In genomic region chr9:118678759-118679158, GRCm38 (mm10) we compare ENCODE assay signal across 15 mouse cellular contexts.
DNase-seq lines count a peak whose midpoint lies in the region; ATAC-seq lines count a peak whose summit lies in the region.
"Had no signal": no experiment of that assay in that cellular context is flagged by ENCODE, and none has a peak within 500 bp of the region (broad histone marks: within the 10 kb centered on the region; RNA-seq: fewer than 3 reads in every experiment).

No protein-coding gene starts in this region.

- H3K4me2 ChIP-seq in lung, embryonic 15.5 days, result no peak overlapping the region
- H3K4me2 ChIP-seq in embryonic facial prominence, embryonic 15.5 days (replicated peaks), result no peak overlapping the region
- H3K4me2 ChIP-seq in kidney, embryonic 15.5 days, result no peak overlapping the region
- H3K4me2 ChIP-seq: forebrain, embryonic 13.5 days had no signal

- H3K9ac ChIP-seq in lung, embryonic 15.5 days, result no peak overlapping the region
- no peak overlapping the region for H3K9ac ChIP-seq in embryonic facial prominence, embryonic 15.5 days
- H3K9ac ChIP-seq in kidney, embryonic 15.5 days, result no peak overlapping the region
- H3K9ac ChIP-seq: forebrain, embryonic 13.5 days had no signal

- H3K27me3 ChIP-seq in lung, embryonic 15.5 days, result no peaks in the 10 kb centered on the region
- no peaks in the 10 kb centered on the region for H3K27me3 ChIP-seq in embryonic facial prominence, embryonic 15.5 days
- H3K27me3 ChIP-seq in kidney, embryonic 15.5 days, result no peaks in the 10 kb centered on the region
- H3K27me3 ChIP-seq: forebrain, embryonic 13.5 days had no signal

- no peaks in the 10 kb centered on the region for H3K36me3 ChIP-seq in lung, embryonic 15.5 days
- peaks cover 3% of the 10 kb centered on the region; the same call in 1 of the 2 replicates for H3K36me3 ChIP-seq in embryonic facial prominence, embryonic 15.5 days
- H3K36me3 ChIP-seq in kidney, embryonic 15.5 days, result peaks cover 41% of the 10 kb centered on the region

- H3K4me3 ChIP-seq in lung, embryonic 15.5 days, result no peak overlapping the region
- H3K4me3 ChIP-seq in embryonic facial prominence, embryonic 15.5 days (replicated peaks), result no peak overlapping the region
- H3K4me3 ChIP-seq in kidney, embryonic 15.5 days (replicated peaks), result no peak overlapping the region
- H3K4me3 ChIP-seq: forebrain, embryonic 13.5 days; megakaryocyte, embryonic 14.5 days had no signal

- no peak for DNase-seq in lung, postnatal 25 days (ENCODE audit: low spot score)
- peak; percentile 22 for DNase-seq in ES-CJ7 (ENCODE audit: low read depth, low spot score)
- DNase-seq in kidney, adult 18-20 months, result no peak
- DNase-seq in gastrocnemius, postnatal 25 days, result no peak
- DNase-seq: adrenal gland, postnatal 36 days; cerebellum, adult 11-12 months; gastrocnemius, postnatal 10 days; layer of hippocampus, postnatal 36 days; right cerebral cortex, postnatal 25 days had no signal

- peaks cover 38% of the 10 kb centered on the region for H3K4me1 ChIP-seq in lung, embryonic 15.5 days
- H3K4me1 ChIP-seq in embryonic facial prominence, embryonic 15.5 days, result peaks cover 44% of the 10 kb centered on the region
- 0 out of 2 replicates have a peak, but pooled peaks cover 14% of the 10 kb centered on the region for H3K4me1 ChIP-seq in kidney, embryonic 15.5 days

- no peaks in the 10 kb centered on the region for H3K9me3 ChIP-seq in lung, embryonic 15.5 days
- no peaks in the 10 kb centered on the region for H3K9me3 ChIP-seq in embryonic facial prominence, embryonic 15.5 days (replicated peaks)
- no peaks in the 10 kb centered on the region for H3K9me3 ChIP-seq in kidney, embryonic 15.5 days (replicated peaks)
- H3K9me3 ChIP-seq: forebrain, embryonic 13.5 days; megakaryocyte, embryonic 14.5 days had no signal

- WGBS in lung, embryonic 15.5 days, result 65% methylated on average over 10 of the region's 10 CpGs
- 67% methylated on average over 10 of the region's 10 CpGs for WGBS in embryonic facial prominence, embryonic 15.5 days
- WGBS in kidney, embryonic 15.5 days, result 73% methylated on average over 10 of the region's 10 CpGs

- peak overlapping the region; percentile 69 for H3K27ac ChIP-seq in lung, embryonic 15.5 days
- peak overlapping the region; percentile 58 for H3K27ac ChIP-seq in embryonic facial prominence, embryonic 15.5 days (replicated peaks)
- no peak overlapping the region for H3K27ac ChIP-seq in kidney, embryonic 15.5 days
- H3K27ac ChIP-seq: forebrain, embryonic 13.5 days had no signal

- no peak for ATAC-seq in lung, embryonic 15.5 days (ENCODE audit: borderline replicate concordance, extremely low read depth, low FRiP score, low TSS enrichment)
- ATAC-seq in embryonic facial prominence, embryonic 15.5 days (ENCODE audit: insufficient number of reproducible peaks, low FRiP score, low TSS enrichment, low read depth), result no peak
- ATAC-seq in megakaryocyte, adult 5-6 weeks (ENCODE audit: poor library complexity, severe bottlenecking), result peak; percentile 40
- no peak for ATAC-seq in kidney, embryonic 15.5 days (replicated peaks; ENCODE audit: low FRiP score)
- ATAC-seq: forebrain, embryonic 13.5 days had no signal
